Mouse (Mus musculus): ENCODE measurements around the gene Ins2. TPM values are rescaled to one million over a fixed set of nuclear protein-coding genes. Genes with fewer than 3 reads are reported as not detected.
A peak's percentile ranks its signal among the peaks of the same experiment; 100 is the strongest.

Gene Ins2
- polyA plus RNA-seq, 1 experiment from 2014 or later: 236 TPM

DNA sequence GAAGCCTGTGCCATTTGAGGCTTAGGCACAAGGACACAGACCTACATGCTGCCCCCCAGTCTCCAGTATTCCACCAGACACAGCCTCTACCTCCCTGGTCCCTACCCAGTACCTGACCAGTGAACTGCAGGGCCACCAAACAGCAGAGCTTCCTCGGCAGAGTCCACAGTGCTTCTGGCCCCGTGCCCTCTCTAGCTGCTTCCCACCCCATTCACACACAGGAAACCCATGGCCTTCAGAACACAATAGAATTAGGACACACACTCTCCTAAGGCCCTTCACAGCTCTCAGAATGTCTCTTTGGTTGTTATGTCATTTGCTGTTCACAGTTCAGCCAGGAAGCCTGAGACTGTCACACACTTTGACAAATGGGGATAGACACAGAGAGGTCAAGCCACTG lies 76.5 kb downstream of the Ins2 start, which contains the start of gene Igf2:
TSS of gene Igf2 (minus strand) at position 158 of the 400 bp plus-strand sequence.
- no peaks in the 10 kb centered on the region for H3K36me3 ChIP-seq (ENCODE audit: control insufficient read depth, insufficient read depth, low read length)
- peaks cover 15% of the 10 kb centered on the region for H3K9me3 ChIP-seq (ENCODE audit: control insufficient read depth, low read length)
- peaks cover 34% of the 10 kb centered on the region for H3K27me3 ChIP-seq (replicated peaks; ENCODE audit: control insufficient read depth, insufficient read depth, low read length)
- H3K9ac ChIP-seq (ENCODE audit: low read depth, low read length): peak within 1 kb of the TSS; percentile 66
- 0 out of 2 replicates have a peak within 1 kb of the TSS, but pooled peaks have one; percentile 53 for H3K4me2 ChIP-seq (ENCODE audit: low read depth, low read length)
- H3K4me3 ChIP-seq (ENCODE audit: low read length): 0 out of 2 replicates have a peak within 1 kb of the TSS, but pooled peaks have one; percentile 45
- ATAC-seq: no peak
- 67% methylated on average over 2 of the region's 2 CpGs for WGBS
- H3K27ac ChIP-seq (ENCODE audit: low read length): peak within 1 kb of the TSS; percentile 49
- 0 out of 2 replicates have a peak, but pooled peaks cover 3% of the 10 kb centered on the region for H3K4me1 ChIP-seq (ENCODE audit: control insufficient read depth, insufficient read depth, low read length)

GRCm38 (mm10) chr7:142666109-142666508 lies 77.1 kb downstream of the Ins2 start:
- Histone ChIP-seq H3K27ac (ENCODE audit: low read length) (peak overlapping the region; percentile 49; the same call in 1 of the 2 replicates), H3K9ac (ENCODE audit: low read depth, low read length) (peak overlapping the region; percentile 45), H3K4me3 (ENCODE audit: low read length) (no peak overlapping the region), H3K36me3 (ENCODE audit: control insufficient read depth, insufficient read depth, low read length) (no peaks in the 10 kb centered on the region), H3K9me3 (ENCODE audit: control insufficient read depth, low read length) (peaks cover 15% of the 10 kb centered on the region), H3K27me3 (replicated peaks; ENCODE audit: control insufficient read depth, insufficient read depth, low read length) (peaks cover 36% of the 10 kb centered on the region), H3K4me2 (ENCODE audit: low read depth, low read length) (no peak overlapping the region), H3K4me1 (ENCODE audit: control insufficient read depth, insufficient read depth, low read length) (0 out of 2 replicates have a peak, but pooled peaks cover 3% of the 10 kb centered on the region)
- 73% methylated on average over 4 of the region's 4 CpGs for WGBS
- no peak for ATAC-seq

- no peaks in the 10 kb centered on the region for H3K36me3 ChIP-seq (ENCODE audit: control insufficient read depth, insufficient read depth, low read length)
- peak overlapping the region; percentile 66; the same call in 1 of the 2 replicates for H3K9ac ChIP-seq (ENCODE audit: low read depth, low read length)
- H3K4me1 ChIP-seq (ENCODE audit: control insufficient read depth, insufficient read depth, low read length): peaks cover 7% of the 10 kb centered on the region; the same call in 1 of the 2 replicates
- peak overlapping the region; percentile 45 for H3K4me3 ChIP-seq (ENCODE audit: low read length)
- peaks cover 43% of the 10 kb centered on the region for H3K27me3 ChIP-seq (replicated peaks; ENCODE audit: control insufficient read depth, insufficient read depth, low read length)
- H3K9me3 ChIP-seq (ENCODE audit: control insufficient read depth, low read length): peaks cover 14% of the 10 kb centered on the region
- peak overlapping the region; percentile 53 for H3K4me2 ChIP-seq (ENCODE audit: low read depth, low read length)
- 47% methylated on average over 5 of the region's 5 CpGs for WGBS
- H3K27ac ChIP-seq (ENCODE audit: low read length): peak overlapping the region; percentile 49; the same call in 1 of the 2 replicates
- no peak for ATAC-seq
Measured at GRCm38 (mm10) chr7:142665364-142665763, 77.8 kb downstream of the Ins2 start.

GRCm38 (mm10) chr7:142664465-142665029 lies 78.6 kb downstream of the Ins2 start:
- 9% methylated on average over 9 of the region's 9 CpGs for WGBS
- peaks cover 51% of the 10 kb centered on the region for H3K27me3 ChIP-seq (replicated peaks; ENCODE audit: control insufficient read depth, insufficient read depth, low read length)
- peaks cover 6% of the 10 kb centered on the region for H3K9me3 ChIP-seq (ENCODE audit: control insufficient read depth, low read length)
- no peaks in the 10 kb centered on the region for H3K36me3 ChIP-seq (ENCODE audit: control insufficient read depth, insufficient read depth, low read length)
- peak overlapping the region; percentile 82 for H3K27ac ChIP-seq (ENCODE audit: low read length)
- peak overlapping the region; percentile 45 for H3K4me3 ChIP-seq (ENCODE audit: low read length)
- H3K9ac ChIP-seq (ENCODE audit: low read depth, low read length): peak overlapping the region; percentile 66
- peak overlapping the region; percentile 53 for H3K4me2 ChIP-seq (ENCODE audit: low read depth, low read length)
- peaks cover 15% of the 10 kb centered on the region for H3K4me1 ChIP-seq (ENCODE audit: control insufficient read depth, insufficient read depth, low read length)
- peak; percentile 36; the same call in 1 of the 2 replicates for ATAC-seq

DNA sequence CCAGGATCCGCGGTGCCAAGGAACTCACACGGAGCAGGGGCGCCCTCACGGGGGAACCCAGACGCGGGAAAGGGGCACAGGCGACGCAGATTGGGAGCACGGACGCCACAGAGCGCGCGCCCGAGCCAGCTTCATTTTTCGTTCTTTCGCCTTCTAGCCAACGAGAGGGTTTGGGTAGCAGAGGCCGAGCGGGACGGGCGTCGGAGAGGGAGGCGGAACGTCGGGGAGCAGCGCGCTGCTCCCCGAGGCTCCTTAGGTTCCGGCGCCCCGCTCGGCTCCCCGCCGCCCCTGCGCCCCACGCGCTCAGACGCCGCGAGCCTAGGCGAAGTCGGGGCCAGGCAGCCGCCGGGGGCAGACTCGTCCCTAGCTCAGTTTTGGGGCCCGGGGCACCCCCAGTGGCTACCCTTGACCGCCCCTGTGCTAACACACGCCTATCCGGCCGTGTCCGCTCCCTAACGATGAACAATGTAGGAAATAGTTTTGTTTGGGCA lies 79.2 kb downstream of the Ins2 start:
- Histone ChIP-seq H3K9ac (ENCODE audit: low read depth, low read length) (peak overlapping the region; percentile 66), H3K4me2 (ENCODE audit: low read depth, low read length) (peak overlapping the region; percentile 53), H3K9me3 (ENCODE audit: control insufficient read depth, low read length) (0 out of 2 replicates have a peak, but pooled peaks cover under 1% of the 10 kb centered on the region), H3K27me3 (replicated peaks; ENCODE audit: control insufficient read depth, insufficient read depth, low read length) (peaks cover 54% of the 10 kb centered on the region), H3K27ac (ENCODE audit: low read length) (peak overlapping the region; percentile 82), H3K36me3 (ENCODE audit: control insufficient read depth, insufficient read depth, low read length) (no peaks in the 10 kb centered on the region), H3K4me3 (ENCODE audit: low read length) (peak overlapping the region; percentile 45), H3K4me1 (ENCODE audit: control insufficient read depth, insufficient read depth, low read length) (peaks cover 17% of the 10 kb centered on the region)
- 1% methylated on average over 53 of the region's 53 CpGs for WGBS
- ATAC-seq: no peak

GRCm38 (mm10) chr7:142663151-142663550 lies 80.0 kb downstream of the Ins2 start:
- Histone ChIP-seq H3K4me1 (ENCODE audit: control insufficient read depth, insufficient read depth, low read length) (peaks cover 17% of the 10 kb centered on the region), H3K36me3 (ENCODE audit: control insufficient read depth, insufficient read depth, low read length) (no peaks in the 10 kb centered on the region), H3K27ac (ENCODE audit: low read length) (peak overlapping the region; percentile 82; the same call in 1 of the 2 replicates), H3K9me3 (ENCODE audit: control insufficient read depth, low read length) (no peaks in the 10 kb centered on the region), H3K4me2 (ENCODE audit: low read depth, low read length) (peak overlapping the region; percentile 53; the same call in 1 of the 2 replicates), H3K9ac (ENCODE audit: low read depth, low read length) (peak overlapping the region; percentile 66), H3K27me3 (replicated peaks; ENCODE audit: control insufficient read depth, insufficient read depth, low read length) (peaks cover 55% of the 10 kb centered on the region), H3K4me3 (ENCODE audit: low read length) (peak overlapping the region; percentile 45)
- no peak for ATAC-seq
- WGBS: 22% methylated on average over 5 of the region's 5 CpGs

- Histone ChIP-seq H3K27me3 (replicated peaks; ENCODE audit: control insufficient read depth, insufficient read depth, low read length) (peaks cover 62% of the 10 kb centered on the region), H3K27ac (ENCODE audit: low read length) (no peak overlapping the region; the same call in 1 of the 2 replicates), H3K4me1 (ENCODE audit: control insufficient read depth, insufficient read depth, low read length) (peaks cover 17% of the 10 kb centered on the region), H3K4me3 (ENCODE audit: low read length) (peak overlapping the region; percentile 52), H3K36me3 (ENCODE audit: control insufficient read depth, insufficient read depth, low read length) (no peaks in the 10 kb centered on the region), H3K4me2 (ENCODE audit: low read depth, low read length) (no peak overlapping the region; the same call in 1 of the 2 replicates), H3K9me3 (ENCODE audit: control insufficient read depth, low read length) (no peaks in the 10 kb centered on the region), H3K9ac (ENCODE audit: low read depth, low read length) (peak overlapping the region; percentile 73)
- ATAC-seq: no peak
Measured at GRCm38 (mm10) chr7:142661811-142662210, 81.4 kb downstream of the Ins2 start.

DNA sequence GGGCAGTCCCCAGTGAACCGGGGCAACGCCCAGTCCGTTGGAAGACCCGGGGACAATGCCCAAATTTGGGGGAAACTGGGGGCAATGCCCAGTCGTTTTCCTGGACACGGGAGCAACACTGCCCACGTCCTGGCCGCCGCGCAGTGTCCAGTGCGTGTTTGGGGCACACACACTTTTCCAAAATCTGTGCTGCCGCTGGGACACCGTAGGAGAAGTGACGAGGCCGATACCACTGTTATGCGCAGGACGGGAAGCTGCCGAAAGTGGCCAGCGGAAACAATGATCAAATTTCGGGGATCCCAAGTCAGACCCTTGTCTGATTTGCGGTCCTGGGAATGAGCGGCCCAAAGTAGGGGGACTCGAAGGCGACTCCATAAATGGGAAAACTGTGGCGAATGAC lies 82.1 kb downstream of the Ins2 start:
- 4% methylated on average over 25 of the region's 25 CpGs for WGBS
- no peak for ATAC-seq

GRCm38 (mm10) chr7:142660651-142660945 lies 82.6 kb downstream of the Ins2 start:
- H3K36me3 ChIP-seq (ENCODE audit: control insufficient read depth, insufficient read depth, low read length): no peaks in the 10 kb centered on the region
- peak overlapping the region; percentile 52 for H3K4me3 ChIP-seq (ENCODE audit: low read length)
- H3K27ac ChIP-seq (ENCODE audit: low read length): peak overlapping the region; percentile 94
- H3K4me1 ChIP-seq (ENCODE audit: control insufficient read depth, insufficient read depth, low read length): peaks cover 17% of the 10 kb centered on the region
- H3K4me2 ChIP-seq (ENCODE audit: low read depth, low read length): peak overlapping the region; percentile 76
- no peaks in the 10 kb centered on the region for H3K9me3 ChIP-seq (ENCODE audit: control insufficient read depth, low read length)
- H3K9ac ChIP-seq (ENCODE audit: low read depth, low read length): peak overlapping the region; percentile 73
- H3K27me3 ChIP-seq (replicated peaks; ENCODE audit: control insufficient read depth, insufficient read depth, low read length): peaks cover 61% of the 10 kb centered on the region
- no peak for ATAC-seq
- under 1% methylated on average over 29 of the region's 29 CpGs for WGBS

More for the DNA sequence above, 82.1 kb downstream of the Ins2 start:
- Histone ChIP-seq H3K4me1 (ENCODE audit: control insufficient read depth, insufficient read depth, low read length) (peaks cover 17% of the 10 kb centered on the region), H3K4me3 (ENCODE audit: low read length) (peak overlapping the region; percentile 52), H3K27ac (ENCODE audit: low read length) (peak overlapping the region; percentile 94), H3K9ac (ENCODE audit: low read depth, low read length) (peak overlapping the region; percentile 73), H3K27me3 (replicated peaks; ENCODE audit: control insufficient read depth, insufficient read depth, low read length) (peaks cover 61% of the 10 kb centered on the region), H3K36me3 (ENCODE audit: control insufficient read depth, insufficient read depth, low read length) (no peaks in the 10 kb centered on the region), H3K4me2 (ENCODE audit: low read depth, low read length) (peak overlapping the region; percentile 76), H3K9me3 (ENCODE audit: control insufficient read depth, low read length) (no peaks in the 10 kb centered on the region)

All from intestine, embryonic 16.5 days (tissue).